Mouse (Mus musculus): ENCODE results near the gene Srrm3.

Gene Srrm3

DNA sequence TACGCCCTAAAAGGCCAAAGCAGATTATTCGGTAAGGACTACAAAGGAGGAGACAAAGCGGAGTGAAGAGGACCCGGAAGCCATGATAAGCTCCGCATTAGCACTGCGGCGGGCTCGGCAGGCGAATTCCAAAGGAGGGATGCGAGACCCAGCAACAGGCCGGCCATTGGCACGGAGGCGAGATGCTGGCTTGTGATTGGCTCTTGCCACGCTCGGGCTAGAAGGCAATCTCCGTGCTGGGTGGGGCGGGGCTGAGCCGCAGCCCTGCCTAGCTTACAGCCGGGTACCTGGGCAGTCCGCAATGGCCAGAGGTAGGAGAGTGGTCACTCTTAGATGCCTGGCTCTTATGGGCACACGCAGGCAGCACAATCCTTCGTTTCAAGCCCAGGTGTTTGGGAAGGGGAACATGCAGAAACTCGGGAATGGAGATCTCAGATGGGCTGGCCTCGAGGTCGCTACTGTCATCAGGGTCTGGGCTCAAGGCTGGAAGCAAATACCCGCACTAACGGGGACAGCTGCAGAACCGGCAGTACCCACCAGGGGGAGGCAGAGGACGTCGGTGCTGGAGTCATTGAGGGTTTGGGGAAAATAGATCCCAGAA lies 97.0 kb downstream of the Srrm3 start:
- no peak for DNase-seq (ENCODE audit: extremely low read depth, low read depth, low spot score)

DNA sequence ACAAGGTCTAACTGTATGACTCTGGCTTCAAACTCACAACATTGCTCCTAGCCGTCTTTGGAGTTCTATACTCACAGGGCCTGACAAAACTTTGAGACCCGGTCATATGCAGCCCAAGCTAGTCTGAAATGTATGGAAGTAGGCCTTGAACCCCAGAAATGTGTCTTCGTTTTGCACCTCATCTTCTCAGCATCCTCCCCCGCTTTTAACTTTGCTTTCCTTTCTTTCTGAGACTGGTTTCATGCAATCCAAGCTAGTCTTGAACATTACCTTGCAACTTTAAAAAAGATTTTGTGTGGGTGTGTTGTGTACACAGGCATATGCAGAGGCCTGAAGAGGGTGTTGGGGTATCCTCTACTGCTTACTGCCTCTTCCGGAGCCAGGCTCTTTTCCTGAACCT lies 97.6 kb downstream of the Srrm3 start:
- DNase-seq (ENCODE audit: extremely low read depth, low read depth, low spot score) = no peak

DNA sequence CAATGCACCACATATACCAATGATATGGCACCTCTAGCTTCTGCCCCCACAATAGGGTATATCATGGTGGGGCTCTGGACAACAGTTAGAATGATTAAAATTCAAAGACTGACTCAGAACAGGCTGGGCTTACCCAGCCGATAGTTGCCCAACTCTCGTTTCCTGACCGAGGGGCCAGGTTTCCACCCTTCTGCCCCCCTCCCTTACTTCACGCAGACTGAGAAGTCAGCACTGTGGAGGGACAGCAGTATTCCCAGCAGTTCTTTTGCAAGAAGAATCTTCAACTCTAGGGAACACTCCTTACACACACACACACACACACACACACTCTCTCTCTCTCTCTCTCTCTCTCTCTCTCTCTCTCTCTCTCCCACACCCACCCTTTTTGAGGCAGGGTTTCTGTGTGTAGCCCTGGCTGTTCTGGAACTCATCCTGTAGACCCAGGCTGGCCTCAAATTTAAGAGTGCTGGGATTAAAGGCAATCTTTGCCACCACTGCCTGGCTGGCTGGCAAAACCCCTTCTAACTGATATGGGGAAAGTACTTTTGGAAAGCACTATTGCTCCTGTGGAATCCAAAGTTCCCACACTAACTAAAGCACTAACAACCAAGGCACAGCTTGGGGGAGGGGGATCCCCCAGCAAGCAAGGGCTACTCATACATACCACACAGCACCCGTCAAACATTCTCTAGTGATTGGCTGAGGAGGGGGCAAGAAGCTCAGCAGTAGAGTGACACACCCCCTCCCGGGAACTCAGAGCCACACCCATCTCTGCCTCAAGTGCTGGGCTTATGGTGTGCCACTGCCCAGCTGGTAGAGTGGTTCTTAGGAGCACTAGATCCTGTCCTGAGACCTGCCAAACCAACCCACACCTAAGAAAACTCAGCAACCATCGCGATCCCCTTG lies 98.9 kb downstream of the Srrm3 start:
- no peak for DNase-seq (ENCODE audit: extremely low read depth, low read depth, low spot score)

DNA sequence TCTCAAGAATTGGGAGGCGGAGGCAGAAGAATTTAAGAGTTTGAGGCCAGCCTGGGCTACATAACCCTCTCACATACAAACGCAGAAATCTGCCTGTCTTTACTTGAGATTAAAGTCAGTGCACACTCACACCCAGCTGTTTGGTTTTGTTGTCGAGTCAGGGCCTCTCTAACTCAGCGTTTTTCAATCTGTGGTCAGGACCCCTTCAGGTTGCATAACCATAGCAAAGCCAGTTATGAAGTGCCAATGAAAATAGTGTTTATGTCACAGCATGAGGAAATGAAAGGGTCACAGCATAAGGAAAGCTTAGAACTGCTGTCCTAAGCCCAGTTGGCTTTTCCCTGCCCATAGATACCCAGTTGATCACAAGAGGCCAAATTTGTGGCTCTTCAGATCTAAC lies 100.2 kb downstream of the Srrm3 start:
- no peak for DNase-seq (ENCODE audit: extremely low read depth, low read depth, low spot score)

DNA sequence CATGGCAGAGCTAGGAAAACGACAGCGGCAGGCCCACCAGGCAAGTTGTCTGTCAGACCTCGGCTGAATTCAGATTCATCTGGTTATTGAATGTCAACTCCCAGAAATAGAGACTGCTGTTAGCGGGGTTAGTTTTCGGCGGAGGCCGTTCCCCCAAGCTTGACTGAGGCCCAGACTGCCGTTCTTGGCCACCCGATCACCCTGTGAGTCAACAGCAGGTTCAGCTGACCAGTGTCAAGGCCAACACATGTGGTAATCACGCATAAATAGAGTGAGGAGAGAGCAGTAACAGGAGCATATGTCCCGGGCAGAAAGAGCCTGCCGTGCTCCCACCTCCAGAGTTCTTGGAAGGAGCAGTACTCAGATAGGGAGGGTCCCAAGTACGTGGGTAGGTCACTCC lies 100.6 kb downstream of the Srrm3 start:
- DNase-seq (ENCODE audit: extremely low read depth, low read depth, low spot score) = no peak

DNA sequence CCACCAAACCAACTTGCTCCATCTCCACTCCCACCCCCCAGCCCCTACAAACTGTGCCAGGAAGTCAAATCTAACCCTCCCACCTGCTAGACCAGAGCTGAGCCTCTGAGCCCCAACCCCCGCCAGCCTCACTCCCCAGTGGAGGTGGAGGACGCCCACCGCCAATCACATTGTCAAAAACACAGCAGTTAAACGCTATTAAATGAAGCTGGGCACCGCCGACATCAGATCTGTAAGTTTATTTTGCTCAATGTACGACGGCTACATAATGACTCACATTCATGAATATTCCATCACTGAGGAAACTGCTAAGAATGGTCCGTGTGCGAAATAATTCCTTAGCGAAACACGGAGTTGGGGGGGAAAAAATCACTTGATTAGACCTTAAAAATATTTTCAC lies 101.5 kb downstream of the Srrm3 start:
- no peak for DNase-seq (ENCODE audit: extremely low read depth, low read depth, low spot score)

DNA sequence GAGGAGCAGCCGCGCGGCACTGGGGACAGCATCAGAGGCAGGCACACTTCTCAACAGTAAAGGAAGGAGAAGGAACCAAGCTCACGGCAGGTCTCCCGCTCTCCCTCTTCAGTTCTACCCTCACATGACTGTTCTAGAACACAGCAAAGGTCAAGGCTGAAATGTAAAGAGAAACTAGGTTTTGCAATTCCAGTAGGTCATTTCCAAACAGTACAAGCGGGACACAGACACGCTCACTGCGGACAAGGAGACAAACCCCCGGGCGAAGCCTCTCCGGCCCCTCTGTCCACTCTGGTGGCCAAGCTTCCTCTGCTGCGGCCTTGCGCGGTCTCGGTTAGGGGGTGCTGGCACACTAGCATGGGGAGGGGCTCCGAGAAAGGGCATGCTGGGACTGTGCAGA lies 102.3 kb downstream of the Srrm3 start:
- DNase-seq (ENCODE audit: extremely low read depth, low read depth, low spot score) = no peak

DNA sequence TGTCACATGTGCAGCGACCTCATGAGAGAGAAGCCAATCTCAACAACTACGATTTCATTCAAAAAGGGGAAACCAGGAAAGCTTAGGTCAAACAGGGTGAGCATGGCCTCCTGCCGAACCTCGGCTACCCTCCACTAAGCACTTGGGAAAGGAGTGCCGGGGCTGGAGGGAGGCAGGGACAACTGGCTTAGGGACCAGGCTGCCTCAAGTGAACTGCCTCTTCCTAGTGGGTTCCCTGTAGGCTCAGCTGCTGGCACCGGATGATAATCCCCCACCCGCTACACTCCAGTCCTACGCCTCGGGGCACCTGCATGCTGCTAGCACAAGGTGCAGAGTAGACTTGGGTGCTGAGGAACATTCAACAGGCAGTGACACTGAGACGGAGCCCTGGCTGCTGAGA lies 103.0 kb downstream of the Srrm3 start:
- no peak for DNase-seq (ENCODE audit: extremely low read depth, low read depth, low spot score)

DNA sequence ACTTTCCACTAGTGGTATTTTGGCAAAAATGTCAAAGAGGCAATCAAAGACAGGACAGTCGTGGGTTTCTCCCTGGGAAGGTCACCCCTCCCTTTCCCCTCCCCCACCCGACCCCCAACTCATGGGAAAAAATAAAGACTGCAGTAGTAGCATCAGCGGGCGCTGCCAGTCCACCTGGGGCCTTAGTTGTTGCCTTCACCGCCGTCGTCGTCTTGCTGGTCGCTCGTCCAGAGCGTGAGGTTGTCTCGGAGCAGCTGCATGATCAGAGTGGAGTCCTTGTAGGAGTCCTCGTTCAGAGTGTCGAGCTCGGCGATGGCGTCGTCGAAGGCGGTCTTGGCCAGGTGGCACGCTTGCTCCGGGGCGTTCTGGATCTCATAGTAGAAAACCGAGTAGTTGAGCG lies 104.1 kb downstream of the Srrm3 start:
- no peak for DNase-seq (ENCODE audit: extremely low read depth, low read depth, low spot score)

DNA sequence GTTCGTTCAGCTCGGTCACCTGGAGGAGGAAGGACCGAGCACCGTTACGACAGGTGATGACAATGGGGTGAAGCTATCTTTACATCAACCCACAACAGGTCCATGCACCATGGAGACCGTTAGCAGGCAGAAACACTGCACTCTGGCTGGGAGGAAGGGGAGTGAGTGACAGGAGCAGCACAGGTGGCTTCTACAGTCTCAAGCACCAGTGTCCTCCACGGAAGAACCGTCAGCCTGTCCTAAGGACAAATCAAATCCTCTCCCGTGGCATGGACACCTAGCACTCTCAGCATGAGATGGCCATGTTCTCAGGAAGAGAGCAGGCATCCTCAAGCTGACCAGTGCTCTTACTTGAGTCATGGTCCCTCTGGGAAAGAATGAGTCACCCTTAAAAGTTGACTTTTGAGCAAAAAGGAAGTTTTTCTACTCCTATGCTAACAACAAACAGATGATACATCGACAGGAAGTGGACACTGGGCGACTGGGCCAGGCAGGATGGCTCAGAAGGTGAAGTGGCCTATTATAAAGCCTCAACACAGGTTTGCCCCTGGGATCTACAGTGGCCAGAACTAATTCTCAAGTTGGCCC lies 105.0 kb downstream of the Srrm3 start:
- no peak for DNase-seq (ENCODE audit: extremely low read depth, low read depth, low spot score)

DNA sequence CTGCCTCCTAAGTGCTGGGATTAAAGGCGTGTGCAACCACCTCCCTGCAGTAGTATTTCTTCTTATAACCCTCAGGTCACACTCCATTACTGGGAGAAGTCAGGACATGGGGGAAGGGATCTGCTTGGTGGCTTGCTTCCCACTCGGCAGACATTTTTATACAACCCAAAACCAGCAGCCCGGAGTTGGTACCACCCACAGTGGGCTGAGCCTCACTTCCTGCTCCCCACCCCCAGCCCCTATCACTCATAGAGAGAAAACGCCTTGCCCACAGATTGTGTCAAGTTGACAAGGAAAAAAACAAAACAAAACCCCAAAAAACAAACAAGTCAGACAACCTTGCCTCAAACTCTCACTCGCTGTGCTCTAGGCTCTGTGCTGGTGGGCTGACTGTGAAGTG lies 106.5 kb downstream of the Srrm3 start:
- no peak for DNase-seq (ENCODE audit: extremely low read depth, low read depth, low spot score)

DNA sequence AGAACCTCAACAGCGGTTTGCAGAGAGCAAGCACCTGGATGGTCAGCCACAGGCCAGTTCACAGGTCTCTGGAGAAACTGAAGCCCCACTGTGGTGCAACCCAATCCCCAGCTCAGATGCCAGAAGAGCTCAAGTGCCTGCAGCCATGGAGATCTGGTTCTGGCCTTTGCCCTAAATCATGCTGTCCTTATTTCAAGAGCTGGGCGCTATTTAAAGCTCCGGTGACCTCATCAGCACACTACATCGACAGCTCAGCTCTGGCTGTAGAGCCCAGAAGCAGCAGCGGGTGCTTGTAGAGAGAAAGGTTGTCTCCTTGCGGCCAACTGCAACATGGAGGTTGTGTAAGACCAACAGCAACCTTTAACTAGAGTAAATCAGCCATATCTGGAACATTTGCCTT lies 107.5 kb downstream of the Srrm3 start:
- peak; percentile 61 for DNase-seq (ENCODE audit: extremely low read depth, low read depth, low spot score)

DNA sequence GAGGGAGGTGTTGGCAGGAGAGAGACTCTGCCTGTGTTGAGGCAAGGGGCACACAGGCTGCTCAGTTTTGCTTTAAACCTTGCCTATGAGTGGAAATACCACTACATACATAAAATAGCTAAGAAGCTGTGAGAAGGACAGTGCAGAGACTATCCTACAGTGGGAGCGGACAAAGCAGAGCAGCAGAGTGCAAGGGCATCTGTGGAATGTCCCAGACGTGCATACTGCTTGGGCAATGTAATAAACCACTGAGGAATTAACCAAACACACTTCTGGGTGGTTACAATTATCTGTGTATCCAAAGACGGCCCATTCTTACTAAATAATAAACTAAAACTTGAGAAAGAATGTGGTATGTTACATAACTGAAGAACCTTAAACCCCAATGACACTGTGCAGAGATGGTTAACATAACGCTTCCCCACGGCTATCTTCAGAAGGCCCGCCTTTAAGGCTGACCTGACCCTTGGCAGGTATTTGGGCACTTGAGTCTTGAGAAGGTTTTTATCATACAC lies 109.4 kb downstream of the Srrm3 start:
- DNase-seq (ENCODE audit: extremely low read depth, low read depth, low spot score) = no peak

DNA sequence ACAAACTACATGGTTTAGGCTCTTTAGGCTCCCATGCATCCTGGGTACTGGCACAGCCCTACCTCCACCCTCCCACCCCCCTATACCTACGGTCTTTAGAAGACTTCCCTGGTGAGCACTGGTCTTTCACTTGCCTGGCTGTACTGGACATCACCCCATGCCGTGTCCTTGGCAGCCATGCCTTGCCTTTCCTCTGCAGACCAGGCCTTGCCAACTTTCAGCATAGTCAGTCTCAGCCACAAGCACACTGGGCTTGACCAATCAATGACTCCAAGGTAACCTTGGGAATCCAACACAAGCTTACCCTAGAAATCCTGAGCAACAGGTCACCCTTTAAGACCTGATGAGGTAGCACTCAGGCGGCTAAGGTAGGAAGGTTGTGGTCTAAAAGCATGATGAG lies 109.9 kb downstream of the Srrm3 start:
- DNase-seq (ENCODE audit: extremely low read depth, low read depth, low spot score) = no peak

DNA sequence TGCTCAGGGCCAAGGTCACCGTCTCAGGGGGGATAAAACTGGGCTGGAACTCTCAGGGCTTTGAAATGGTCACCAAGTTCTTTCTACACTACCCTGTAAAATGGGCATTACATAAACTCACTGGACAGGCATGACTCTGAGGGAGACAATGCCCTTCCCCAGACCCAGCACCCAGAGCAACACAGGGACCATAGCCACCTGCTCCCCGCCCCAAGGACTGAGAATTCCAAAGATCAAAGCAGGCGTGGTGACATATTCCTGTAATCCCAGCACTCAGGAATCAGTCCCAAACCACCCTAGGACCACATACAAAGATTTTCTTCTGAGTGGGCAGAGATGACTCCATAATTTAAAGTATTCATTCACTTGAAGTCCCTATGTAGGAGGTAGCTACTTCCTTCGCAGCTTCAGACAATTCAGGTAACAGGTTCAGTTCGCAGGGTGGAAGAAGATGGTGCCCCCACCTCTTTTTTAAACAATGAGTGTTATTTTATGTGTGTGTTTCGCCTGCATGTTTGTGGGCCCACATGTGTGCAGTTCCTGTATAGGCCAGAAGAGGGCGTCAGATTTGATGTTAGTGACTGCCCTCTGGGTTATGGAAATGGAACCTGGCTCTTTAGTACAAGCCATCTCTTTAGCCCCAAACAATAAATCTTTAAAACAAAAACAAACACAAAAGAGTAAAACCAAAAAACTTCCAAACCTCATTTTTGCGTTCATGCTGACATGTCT lies 110.8 kb downstream of the Srrm3 start:
- DNase-seq (ENCODE audit: extremely low read depth, low read depth, low spot score) = no peak

DNA sequence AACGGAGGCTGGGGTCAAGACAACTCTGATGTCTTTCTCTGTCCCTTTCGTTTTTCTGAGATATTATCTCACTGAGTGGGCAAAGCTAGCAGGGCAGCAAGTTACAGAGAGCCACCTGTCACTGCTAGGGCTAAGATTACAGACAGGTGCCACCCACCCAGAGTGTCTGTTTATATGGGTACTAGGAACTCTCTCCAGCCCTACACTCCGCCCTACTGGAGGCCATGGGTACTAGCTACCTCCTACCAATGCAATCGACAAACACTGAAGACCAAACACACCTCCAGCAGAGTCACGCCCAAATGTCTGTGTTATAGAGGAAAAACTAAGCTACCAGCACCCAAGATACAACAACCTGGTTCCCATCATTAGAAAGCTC lies 111.4 kb downstream of the Srrm3 start:
- no peak for DNase-seq (ENCODE audit: extremely low read depth, low read depth, low spot score)

DNA sequence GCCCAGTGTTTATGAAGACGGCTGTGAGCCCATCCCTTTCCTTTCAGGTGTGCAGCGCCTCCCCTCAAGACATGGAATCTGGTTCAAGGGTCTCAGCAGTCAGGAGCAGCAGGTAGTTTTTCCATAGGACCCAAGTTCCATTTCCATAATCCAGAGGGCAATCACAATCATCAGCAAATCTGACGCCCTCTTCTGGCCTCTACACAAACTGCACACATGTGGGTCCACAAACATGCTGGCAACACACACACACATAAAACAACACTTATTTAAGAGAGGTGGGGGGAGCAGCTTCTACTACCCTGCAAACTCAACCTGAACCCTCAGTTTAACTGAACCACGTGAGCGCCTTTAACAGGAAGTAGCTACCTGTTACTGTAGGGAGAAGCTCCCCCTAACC lies 111.9 kb downstream of the Srrm3 start:
- DNase-seq (ENCODE audit: extremely low read depth, low read depth, low spot score) = no peak

DNA sequence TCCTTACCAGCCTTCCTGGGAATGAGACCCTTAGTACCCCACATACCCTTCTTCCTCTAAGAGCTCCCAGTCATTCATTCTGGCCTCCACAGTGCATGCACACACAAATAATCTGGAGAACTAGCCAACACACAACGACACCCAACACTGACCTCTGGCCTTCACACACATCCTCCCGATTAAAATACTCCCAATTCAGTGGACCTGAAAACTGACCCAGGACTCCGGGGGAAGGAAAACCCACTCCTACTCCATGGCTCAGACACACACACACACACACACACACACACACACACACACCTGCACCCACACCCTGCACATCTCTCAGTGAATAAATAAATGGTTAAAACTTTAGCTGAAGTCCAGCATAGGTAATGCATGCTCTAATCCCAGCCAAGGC lies 113.2 kb downstream of the Srrm3 start:
- no peak for DNase-seq (ENCODE audit: extremely low read depth, low read depth, low spot score)

DNA sequence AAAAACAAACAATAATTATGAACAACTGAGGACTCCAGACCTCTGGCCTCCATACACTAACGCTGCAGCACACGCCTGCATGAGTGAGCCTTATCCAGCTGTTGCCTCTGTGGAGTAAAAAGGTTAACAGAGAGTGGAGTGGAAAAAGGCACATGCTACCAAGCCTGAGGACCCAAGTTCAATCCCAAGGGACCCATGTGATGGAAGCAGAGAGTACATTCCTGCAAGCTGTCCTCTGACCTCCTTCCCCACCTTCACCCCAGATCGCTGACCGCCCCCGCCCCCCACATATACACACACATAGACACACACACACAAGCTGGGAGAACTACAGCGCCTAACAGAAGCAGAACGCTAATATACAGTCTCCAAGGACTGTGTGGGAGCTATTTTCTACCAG lies 117.2 kb downstream of the Srrm3 start:
- DNase-seq (ENCODE audit: extremely low read depth, low read depth, low spot score) = no peak
